Mouse (Mus musculus) CH12F3 (cell line): ENCODE data around the gene Gm10260.

ENCODE experiments used
- in situ Hi-C: fragments of 300-500 bp; cut with MboI; formaldehyde crosslinking; loops from 2 replicates; pipeline ENCODE4 v1.14.3; 2020; ENCODE audit warnings: low sequenced_read_pairs

Gm10260 gene

DNA sequence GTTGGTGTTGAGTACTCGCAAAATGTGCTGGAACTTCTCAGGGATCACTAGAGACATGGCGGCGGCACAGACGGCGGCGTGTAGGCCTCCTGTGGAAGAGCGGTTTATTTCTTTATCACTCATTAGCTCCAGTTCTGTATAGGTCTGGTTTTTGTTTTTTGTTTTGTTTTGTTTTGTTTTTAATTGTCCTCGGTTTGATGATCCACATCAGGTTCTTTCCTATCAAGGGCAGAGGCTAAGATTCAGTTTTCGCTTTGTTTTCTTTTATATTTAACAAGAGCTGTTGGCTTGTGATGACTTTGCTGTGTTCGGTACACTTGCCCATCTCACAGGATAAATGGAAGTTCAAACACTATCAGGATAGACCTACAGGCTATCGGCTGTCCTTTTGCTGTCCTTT lies at the start of gene Gm10260:
Gm10260 (minus strand) TSS at position 101 of the 400 bp plus-strand sequence.
- in situ Hi-C loops, result no loop called here

DNA sequence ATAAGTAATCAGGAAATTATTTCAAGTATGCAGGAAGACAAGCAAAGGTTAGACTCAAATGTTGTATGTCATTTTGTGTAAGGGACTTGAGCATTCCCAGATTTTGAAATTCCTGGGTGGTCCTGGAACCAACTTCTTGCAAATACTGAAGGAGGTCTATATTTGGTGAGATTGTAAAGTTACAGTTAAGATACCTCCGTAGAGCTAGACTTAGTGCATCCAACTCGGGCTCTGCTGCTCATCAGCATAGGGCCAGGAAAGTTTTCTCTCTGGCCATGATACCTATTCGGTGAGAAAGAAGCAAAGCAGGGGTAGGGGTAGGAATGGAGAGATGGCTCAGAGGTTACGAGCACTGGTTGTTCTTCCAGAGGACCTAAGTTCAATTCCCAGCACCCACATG lies 49.4 kb upstream of the Gm10260 start:
- in situ Hi-C loops, result no loop called here

- in situ Hi-C loops, result no loop called here
Measured at GRCm38 (mm10) chr13:97805907-97806306, 45.5 kb upstream of the Gm10260 start.

DNA sequence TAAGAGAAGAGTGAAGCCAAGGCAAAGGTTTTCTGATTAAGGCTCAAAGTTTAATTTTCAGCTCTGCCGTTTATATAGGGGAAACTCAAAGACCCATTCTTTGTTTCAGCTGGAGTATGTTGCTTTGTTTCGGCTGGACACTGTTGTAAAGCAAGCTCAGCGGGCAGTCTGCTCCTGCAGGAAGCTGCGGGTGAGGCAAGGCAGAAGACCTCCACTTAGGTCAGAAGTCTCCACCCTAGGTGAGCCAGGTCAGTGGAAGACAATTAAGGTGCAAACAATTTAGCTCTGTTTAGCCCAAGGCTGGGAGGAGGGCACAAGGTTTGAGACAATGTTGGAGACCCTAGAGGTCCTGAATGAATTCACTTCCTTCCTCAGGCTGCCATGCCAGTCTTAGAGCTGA lies 42.0 kb upstream of the Gm10260 start:
- in situ Hi-C loops, result no loop called here

- in situ Hi-C loops, result no loop called here
Measured at GRCm38 (mm10) chr13:97797462-97797861, 37.0 kb upstream of the Gm10260 start.

DNA sequence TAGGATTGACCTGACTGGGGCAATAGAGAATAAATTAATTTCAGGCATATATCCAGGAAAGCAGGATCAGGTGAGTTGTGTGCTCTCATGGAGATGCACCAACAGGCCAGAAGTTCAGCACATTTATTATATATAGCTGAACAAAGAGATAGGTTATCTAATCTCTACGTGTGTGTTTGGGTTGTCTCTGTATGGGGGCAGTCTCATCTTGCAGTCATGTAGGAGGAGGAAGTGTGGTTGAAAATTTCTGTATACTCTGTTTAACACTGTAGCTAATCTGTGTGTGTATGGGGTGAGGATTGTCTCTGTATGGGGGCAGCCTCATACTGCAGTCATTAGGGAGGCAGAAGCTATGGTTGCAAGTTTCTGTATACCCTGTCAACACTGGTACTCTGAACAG lies 34.3 kb upstream of the Gm10260 start:
- in situ Hi-C loops, result no loop called here

GRCm38 (mm10) chr13:97793932-97794331 lies 33.5 kb upstream of the Gm10260 start:
- in situ Hi-C loops, result no loop called here

DNA sequence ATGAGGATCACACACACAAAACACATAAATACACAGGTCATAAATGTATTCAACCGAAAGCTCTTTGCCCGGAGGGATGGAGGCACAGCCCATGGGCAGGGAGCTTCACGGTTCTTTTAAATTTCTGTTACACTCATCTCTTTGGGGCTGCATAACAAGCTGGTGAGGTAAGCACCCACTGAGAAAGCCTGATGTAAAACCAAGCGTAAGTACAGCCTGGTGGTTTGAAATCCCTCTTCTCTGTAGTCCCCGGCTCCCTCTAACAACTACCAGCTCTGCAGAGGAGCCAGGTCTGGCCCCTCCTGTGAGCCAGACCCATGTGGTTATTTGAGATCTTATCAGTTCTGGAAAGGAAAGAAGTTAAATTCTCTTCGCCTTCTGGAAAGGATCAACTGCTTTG lies 31.2 kb upstream of the Gm10260 start:
- in situ Hi-C loops, result no loop called here

DNA sequence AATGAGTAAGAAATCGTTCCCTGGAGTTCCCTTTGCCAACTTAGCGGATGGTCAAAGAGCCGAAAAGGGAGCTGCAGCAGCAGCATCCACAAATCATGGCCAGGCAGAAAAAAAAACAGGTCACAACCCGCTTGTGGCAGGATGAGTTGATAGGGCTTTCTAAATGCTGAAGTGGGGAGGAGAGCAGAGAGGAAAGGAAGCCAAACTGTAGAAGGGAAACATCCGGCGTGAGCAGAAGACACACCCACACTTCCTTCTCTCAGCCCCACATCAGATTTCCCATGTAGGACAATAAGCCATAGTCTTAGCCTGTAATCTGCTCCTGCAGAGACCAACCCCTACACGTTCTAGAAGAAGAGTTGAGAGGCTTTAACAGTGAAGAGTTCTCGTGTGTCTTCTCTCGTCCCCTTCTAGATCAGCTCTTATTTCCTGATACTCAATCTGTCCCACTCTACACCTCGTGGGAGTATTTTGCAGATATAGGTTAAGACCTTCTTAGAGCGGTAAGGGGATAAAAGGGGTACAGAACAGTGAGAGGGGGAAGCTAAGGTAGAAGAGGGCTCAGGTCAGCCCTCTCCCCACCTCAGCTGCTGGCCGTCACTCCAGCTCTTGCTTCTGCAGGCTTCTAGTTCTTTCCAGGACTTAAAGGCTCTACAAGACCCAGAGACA lies 29.5 kb upstream of the Gm10260 start:
- in situ Hi-C loops, result no loop called here

GRCm38 (mm10) chr13:97785167-97785835 lies 24.9 kb upstream of the Gm10260 start:
- in situ Hi-C loops, result no loop called here

GRCm38 (mm10) chr13:97783423-97784143 lies 23.2 kb upstream of the Gm10260 start:
- in situ Hi-C loops, result no loop called here

- in situ Hi-C loops, result no loop called here
Measured at GRCm38 (mm10) chr13:97782063-97782462, 21.6 kb upstream of the Gm10260 start.

DNA sequence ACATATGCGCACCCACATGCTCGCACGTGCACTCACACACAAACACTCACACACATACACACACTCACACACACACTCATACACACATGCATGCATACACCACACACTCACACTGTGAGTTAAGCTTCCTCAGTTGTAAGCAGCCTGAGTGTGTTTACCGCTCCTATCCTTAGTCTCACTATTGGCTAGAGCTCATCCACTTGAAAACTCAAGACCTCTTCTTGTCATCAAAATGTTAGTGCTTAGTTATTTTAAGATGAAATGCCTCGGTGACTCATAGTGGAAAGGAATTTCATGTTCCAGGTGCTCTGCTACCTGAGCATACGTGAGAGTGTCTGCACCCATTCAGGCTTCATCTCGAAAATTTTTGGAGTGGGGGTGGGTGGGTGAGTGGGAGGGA lies 21.2 kb upstream of the Gm10260 start:
- in situ Hi-C loops, result no loop called here

- in situ Hi-C loops, result no loop called here
Measured at GRCm38 (mm10) chr13:97780556-97780955, 20.1 kb upstream of the Gm10260 start.

DNA sequence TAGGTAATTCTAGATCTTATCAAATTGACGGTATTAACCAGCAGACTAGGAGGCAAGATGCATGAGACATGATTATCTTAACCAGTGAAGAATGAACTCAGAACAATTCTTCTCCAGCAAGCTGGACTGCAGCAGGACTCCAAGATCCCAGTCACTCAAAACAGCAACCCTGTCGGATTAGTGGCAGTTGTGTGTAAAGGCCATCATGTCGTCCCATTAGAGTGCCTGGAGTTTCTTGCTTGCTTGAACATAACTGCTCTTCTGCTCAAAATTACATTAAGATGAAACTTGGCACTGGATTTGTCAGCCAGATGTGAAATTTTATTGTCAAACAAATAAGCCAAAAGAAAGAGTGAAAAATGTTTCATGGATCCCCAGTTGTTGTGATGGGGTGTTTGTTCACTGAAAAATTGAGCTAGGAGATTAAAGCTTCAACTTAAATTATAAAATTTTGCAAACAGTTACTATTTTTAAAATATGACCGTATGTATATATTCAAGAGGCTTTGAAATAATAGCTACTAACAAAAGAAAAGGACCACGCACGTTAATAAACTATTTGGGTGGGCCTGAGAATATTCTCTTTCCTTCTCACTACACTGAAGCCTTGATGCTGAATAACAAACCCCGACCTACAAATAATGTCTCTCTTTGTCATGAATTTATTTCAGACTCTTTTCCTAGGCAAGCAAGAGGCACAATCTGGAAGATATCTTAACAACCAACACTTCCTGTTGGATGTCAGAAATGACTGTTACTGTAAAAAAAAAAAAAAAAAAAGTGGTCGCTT lies 19.4 kb upstream of the Gm10260 start:
- in situ Hi-C loops, result no loop called here

DNA sequence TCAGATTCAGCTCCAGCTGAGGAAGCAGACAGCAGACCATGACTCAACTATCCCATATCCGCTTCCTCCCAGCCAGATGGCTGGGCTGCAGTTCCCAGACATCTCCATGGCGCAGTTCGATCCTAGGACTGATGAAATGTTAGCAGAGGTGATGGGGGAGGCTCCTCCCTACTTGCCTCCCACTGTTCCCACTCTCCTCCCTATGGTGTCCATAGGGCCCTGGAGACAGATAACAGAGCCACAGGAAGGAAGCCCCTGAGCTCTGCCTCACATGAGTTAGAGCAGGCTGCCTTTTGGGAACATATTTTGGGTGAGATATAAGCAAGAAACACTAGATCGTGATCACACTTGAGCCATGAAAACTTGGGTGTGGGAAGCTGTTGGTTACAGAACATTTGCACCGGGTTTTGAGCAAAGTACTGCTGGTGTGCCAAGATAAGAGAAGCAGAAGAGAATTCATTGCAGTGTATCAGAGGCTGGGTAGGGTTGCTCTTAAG lies 18.3 kb upstream of the Gm10260 start:
- in situ Hi-C loops, result no loop called here

DNA sequence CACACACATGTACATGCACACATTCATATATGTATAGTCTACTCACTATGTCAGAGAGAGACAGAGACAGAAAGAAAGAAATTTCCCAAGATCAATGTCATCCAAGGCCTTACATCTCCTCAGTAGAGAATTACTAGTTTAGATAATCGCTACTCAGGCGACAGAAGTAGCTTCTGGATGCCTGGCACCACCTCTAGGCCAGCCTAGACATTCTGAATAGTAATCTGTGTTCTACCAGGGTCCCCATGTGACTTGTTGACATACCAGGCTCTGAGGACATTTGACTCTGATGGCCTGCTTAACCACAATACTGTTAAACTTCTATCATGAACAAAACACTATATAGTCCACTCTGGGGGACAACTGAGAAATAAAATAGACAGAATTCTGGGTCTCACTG lies 17.2 kb upstream of the Gm10260 start:
- in situ Hi-C loops, result no loop called here

GRCm38 (mm10) chr13:97776702-97777101 lies 16.3 kb upstream of the Gm10260 start:
- in situ Hi-C loops, result no loop called here

DNA sequence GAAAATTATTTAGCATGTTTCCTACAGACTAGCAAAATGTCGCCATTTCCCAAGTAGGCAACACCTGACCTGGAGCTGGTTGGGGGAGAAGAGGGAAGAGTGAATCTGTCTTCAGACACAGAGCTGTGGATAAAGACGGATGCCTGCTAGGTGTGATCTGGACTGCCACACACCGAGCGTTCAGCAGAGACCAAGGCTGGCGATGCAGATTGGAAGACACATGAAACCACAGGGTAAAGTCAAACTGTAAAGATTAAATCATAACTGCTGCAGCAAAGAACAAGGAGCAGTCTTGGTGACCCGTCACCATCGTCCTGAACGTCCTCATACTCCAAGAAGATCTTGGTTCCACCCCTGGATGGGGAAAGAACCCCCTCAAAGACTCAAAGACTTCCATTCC lies 15.5 kb upstream of the Gm10260 start:
- in situ Hi-C loops, result no loop called here

GRCm38 (mm10) chr13:97774740-97775425 lies 14.5 kb upstream of the Gm10260 start:
- in situ Hi-C loops, result no loop called here

GRCm38 (mm10) chr13:97769205-97769604 lies 8.8 kb upstream of the Gm10260 start:
- in situ Hi-C loops, result no loop called here
